Mouse (Mus musculus): ENCODE data around the gene Slc52a3. TPM values are rescaled to one million over a fixed set of nuclear protein-coding genes. Genes with fewer than 3 reads are reported as not detected.

Slc52a3 gene
- total RNA-seq (2023; ENCODE audit: inconsistent age): 1.6 to 2.6 TPM (median 2.1 TPM) in 4 replicates

DNA sequence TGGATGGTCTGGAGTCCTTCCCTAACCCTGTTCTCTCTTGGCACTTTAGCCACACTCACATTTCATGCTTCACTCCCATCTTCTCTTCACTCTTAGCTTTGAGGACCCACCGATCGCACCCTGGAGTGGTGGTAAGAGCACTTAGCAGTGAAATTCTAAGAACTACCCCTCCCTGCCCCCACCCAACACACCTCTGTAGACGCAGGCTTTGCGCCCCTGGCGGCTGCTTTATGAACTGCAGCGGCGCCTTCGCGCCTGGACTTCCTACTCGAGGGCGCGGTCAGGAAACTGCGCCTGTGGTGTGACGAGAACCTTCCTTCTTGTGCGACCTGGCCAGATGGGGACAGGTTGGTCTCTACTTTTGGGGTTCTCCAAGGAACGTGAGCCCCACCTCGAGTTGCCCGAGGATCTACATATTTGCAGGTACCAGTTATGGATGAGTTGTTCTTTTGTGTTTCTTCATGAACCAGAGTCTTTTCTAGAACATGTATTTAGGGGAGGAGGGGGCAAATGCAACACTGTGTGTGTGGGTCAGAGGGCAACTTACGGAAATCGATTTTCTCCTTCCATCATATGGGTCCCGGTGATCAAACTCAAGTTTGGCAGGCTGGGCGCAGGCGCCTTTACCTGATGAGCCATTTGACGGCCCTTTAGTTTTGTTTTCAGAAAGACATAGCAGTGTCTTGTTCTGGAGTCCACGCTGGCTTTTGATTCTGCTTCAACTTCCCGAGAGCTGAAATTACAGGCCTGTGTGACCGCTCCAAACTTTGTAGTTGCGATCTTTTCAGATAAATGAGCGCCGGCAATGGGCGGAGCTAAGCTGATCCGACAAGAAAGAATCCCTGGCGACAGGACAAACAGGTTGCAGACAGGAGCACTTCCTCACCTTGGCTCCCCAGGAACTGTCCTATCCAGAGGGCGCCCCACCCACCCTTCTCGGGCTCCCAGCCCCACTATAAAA, at the start of gene Slc52a3:
Gene Slc52a3 (plus strand): TSS at position 283 of the 961 bp plus-strand sequence.

DNA sequence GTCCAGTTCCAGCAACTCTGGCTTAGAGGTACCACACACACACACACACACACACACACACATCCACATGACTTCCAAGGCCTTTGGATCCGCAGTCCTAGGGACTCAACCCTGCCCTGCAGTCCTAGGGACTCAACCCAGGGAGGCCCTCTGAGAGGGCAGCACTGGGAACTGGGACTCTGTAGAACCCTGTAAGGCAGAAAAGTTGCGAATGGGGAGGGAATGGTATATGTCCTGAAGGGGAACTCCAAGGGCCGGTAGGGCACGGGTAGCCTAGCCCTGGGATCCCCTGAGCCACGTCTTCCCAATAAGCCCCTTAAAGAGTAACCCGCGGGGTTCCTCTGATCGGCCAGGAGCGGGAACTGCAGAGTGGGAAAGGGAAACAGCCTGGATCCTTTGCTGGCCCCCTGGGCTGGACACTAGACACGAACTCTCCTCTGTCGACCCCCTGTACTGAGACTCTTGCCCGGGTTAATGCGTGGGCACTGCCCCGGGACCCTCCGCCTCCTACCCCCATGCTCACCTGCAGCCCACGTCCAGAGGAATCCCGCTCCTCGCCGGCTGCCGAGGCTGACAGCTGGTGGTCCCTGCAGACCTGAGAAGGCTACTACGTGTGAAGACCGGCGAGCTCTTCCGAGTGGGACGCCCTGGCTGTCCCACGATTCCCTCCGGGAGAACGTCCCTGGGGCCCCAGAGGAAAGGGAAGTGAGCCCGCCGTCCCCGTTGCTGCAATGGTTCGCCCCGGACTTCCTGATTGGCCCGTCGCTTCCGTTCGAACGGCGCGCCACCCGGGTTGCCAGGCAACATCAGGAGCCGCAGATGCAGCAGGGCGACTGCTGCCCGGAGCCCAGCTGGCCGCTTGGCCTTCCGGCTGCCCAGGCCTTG, 16.6 kb upstream of the Slc52a3 start, which contains the start of gene Fam110a:
Gene Fam110a (minus strand): TSS at position 750 of the 885 bp plus-strand sequence.

Other genes starting within 250 kb of the Slc52a3 start
- not detected in 4 replicates for gene Rspo4, start 153.6 kb upstream of the Slc52a3 start, total RNA-seq (2023; ENCODE audit: inconsistent age)
- not detected in 4 replicates for gene Angpt4, start 85.3 kb upstream of the Slc52a3 start, total RNA-seq (2023; ENCODE audit: inconsistent age)
- gene Fam110a, start 16.3 kb upstream of the Slc52a3 start, total RNA-seq (2023; ENCODE audit: inconsistent age): 4.6 to 5.5 TPM (median 4.9 TPM) in 4 replicates
- not detected in 4 replicates for gene Scrt2, start 85.0 kb downstream of the Slc52a3 start, total RNA-seq (2023; ENCODE audit: inconsistent age)
- gene Srxn1, start 109.0 kb downstream of the Slc52a3 start, total RNA-seq (2023; ENCODE audit: inconsistent age): 0.18 TPM in 1 of 4 replicates, not detected in the others
- gene Tcf15, start 147.1 kb downstream of the Slc52a3 start, total RNA-seq (2023; ENCODE audit: inconsistent age): not detected in 4 replicates
- gene Csnk2a1, start 230.3 kb downstream of the Slc52a3 start, total RNA-seq (2023; ENCODE audit: inconsistent age): 116 to 131 TPM (median 124 TPM) in 4 replicates